Mouse (Mus musculus): Measurements from ENCODE around the gene Olfr267.

Gene Olfr267

DNA sequence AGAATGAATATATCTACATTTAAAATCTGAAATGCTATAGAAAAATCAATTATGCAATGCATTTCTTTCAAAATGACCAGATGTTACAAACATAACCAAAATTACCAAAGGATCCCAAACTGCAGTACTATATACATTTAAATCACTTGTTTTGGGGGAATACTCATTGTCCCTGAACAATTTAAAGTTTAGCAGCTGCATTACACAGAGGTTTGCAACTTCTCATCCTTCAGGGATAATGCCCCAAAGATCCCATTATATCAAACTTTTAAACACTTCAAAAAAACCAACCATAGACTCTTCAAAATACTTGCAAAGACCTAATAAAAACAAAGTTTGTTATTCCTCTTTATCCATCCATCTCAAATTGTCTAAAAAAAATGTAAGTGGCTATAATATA is at the start of gene Olfr267:
Olfr267 (minus strand) TSS at position 101 of the 400 bp plus-strand sequence.
- no peak for DNase-seq (ENCODE audit: low spot score)

DNA sequence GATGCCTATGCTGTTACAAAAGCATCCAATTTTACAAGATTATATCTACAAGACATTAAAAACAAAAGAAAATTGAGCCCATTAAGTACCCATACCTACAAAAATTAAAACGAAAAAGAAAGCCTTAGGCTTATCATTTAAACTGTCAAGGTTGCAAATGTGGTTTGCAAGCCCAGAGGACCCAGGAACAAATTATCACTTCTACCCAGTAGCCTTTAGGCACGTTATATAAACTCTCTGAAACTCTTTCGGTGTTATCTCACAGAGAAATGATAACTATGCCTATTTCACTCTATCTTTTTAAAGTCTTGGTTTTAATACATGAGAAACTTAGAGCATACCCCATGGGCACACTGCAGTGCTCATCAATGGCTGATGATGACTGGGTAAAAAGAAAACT is 45.4 kb upstream of the Olfr267 start:
- DNase-seq (ENCODE audit: low spot score): no peak

DNA sequence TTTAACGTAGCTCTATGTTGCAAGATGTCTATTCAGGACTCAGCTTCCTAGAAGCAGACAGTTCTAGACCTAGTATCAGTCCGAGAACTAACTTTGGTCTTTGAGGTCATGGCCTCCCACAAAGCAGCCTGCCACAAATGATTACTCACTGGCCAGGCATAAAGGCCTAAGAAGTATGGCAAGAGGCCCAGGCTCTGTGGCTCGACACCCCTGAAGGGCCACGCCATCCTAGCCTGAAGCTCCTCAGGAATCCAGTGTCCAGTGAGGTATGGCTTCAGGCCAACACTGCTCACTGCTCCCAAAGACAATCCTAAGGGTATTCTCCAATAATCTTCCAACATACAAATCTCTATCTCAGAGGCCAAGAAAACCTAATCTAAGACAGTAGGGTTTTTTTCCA is 38.4 kb upstream of the Olfr267 start:
- DNase-seq (ENCODE audit: low spot score): no peak

DNA sequence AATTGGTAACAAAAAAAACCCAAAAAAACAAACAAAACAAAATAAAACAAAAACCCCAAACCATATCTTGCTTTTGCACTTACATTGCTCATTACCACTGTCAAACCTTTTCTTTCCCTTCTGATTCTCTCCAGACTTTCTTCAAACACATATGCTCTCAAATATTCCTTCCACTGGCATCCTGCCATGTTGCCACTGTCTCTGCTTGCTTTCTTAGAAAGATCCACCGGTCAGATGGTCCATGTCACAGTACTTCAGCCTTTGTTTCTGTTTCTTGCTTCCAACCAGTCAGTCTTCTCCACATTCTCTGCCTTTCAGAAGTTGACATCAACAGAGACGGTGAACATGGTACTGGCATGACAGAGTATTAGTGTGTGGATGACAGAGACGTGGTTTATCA is 857 bp downstream of the Olfr267 start:
- DNase-seq (ENCODE audit: low spot score): no peak

DNA sequence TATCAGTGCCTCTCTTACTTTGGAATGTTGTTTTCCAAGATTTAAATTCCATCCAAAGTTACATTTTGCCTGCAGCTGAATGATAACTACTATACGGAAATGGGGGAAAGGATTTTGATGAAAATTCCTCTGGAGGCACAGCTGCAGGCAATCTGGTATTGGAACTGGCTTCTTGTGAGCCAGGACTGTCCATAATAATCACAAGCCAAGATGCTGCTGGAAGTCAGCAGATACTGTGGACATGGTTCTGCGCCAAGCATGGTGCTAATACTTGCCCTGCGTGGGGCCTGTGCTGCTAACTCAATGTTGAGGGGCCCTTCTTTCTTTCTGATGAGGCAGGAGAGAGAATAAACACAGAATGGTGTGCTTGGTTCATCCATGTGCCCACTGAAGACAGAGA is 24.1 kb downstream of the Olfr267 start:
- no peak for DNase-seq (ENCODE audit: low spot score)

DNA sequence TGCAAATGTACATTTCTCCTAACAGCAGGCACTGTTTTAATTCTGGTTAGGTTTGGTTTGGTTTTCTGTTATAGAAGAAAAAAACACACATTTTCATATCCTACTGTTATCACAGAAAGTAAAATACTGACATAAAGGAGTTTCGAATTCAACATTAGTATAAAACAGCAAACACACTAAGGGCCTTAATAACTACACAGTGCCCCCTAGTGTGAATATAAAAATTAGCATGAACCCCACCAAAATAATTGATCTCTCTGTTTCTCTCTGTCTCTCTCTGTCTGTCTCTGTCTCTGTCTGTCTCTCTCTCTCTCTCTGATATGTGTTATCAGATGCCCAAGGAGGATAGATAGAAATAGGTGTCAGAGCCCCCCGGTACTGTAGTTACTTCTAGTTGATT is 38.0 kb downstream of the Olfr267 start:
- DNase-seq (ENCODE audit: low spot score): peak; percentile 69

DNA sequence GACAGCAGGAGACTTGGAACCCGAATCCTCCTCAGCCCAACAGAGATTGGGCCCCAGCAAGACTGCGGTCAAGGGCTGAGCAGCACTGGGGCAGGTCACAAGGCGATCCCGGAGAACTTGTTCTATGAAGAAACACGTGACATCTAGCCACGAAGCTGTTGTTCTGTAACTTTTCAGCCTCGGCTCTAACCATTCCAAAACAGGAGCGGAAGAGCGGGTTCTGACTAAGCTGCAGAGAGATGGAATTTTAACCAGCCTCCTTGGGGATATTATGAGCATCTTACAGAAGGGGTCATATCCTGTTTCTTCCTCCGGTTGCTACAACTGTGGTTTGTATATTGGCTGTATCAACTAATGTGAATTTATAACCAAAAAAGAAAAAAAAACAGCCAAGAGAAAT is 38.4 kb downstream of the Olfr267 start:
- DNase-seq (ENCODE audit: low spot score): peak; percentile 50

DNA sequence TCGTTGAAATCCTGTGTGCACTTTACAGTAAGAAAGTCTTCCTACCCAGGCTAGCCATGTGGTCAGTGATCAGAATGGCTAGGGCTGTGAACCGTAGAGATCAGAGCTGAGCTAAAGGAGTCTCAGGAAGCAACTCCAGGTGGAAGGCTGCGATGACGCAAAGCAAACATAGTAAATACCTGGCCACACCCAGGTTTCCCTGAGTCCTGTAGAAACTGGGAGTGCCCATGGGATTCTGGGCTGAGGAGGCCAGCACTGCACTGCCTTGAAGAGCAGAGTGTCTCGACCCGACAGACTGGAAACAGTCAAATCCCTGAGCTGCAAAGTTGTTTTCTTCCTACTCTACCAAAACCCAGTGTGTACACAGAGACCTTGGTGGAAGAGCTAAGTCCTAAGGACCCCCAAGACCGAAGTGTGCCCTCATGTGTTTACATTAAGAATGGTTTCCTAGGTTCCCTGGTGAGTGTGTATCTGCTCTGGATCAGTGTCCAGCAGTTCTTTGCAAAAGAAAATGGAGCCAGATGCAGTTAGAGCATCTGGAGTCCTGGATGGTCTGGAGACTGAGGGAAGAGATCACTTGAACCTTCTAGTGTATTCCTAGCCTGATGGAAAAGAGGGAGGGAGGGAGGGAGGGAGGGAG is 41.8 kb downstream of the Olfr267 start:
- no peak for DNase-seq (ENCODE audit: low spot score)

DNA sequence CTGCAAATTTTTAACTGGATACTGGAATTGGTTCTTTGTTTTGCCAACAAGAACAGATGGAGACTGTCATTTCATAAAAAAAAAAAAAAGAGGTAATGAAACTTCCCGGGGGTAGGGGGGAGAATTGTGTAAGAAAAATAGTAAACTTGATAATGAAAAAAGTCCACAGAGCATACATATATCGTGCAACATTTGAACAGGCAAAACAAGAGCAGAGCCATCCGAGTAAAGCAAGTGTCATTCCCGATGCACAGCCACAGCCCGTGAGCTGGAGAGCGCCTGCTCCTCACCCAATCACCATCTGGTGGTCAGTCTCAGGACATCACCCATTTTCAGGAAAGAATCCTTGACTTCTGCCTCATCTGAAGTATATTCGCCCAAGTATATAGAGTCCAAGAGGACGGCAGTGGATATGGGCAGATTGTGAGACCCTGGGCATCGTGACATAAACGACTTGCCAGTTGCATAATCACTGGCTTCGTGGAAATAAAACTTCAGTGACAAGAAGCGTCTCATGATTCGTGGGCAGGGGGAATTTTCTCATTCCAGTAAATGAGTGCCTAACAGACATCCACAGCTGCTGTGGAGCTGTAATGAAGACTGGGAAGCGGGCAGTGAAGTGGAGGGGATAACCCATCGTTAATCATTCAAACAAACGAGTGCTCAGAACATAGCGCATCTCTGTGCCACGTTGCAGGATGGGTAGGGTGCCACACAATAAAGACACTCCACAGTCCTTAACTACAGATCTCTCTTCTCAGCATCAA is 50.5 kb downstream of the Olfr267 start:
- no peak for DNase-seq (ENCODE audit: low spot score)
